Mouse (Mus musculus) G1E (cell line): ENCODE results near the gene Gm21731.
"Not testable (repeated sequence)": the region's sequence is repeated elsewhere in the genome, so short reads cannot be mapped to it uniquely, and the experiment has no call there.

Source experiments
- CTCF ChIP-seq: IDR thresholded peaks from 2 replicates; pipeline ENCODE4 v1.5.1; 2012; ENCODE audit warnings: low read depth, low read length, inconsistent platforms, mixed read lengths
- GATA1 ChIP-seq: IDR thresholded peaks from 2 replicates; pipeline ENCODE4 v1.6.1; 2012; ENCODE audit warnings: borderline replicate concordance, low read length, inconsistent platforms, mixed read lengths
- TAL1 ChIP-seq: conservative IDR thresholded peaks from 2 replicates; pipeline ENCODE4 v1.6.1; 2012; ENCODE audit warnings: low read depth, low read length, inconsistent platforms, mixed read lengths

DNA sequence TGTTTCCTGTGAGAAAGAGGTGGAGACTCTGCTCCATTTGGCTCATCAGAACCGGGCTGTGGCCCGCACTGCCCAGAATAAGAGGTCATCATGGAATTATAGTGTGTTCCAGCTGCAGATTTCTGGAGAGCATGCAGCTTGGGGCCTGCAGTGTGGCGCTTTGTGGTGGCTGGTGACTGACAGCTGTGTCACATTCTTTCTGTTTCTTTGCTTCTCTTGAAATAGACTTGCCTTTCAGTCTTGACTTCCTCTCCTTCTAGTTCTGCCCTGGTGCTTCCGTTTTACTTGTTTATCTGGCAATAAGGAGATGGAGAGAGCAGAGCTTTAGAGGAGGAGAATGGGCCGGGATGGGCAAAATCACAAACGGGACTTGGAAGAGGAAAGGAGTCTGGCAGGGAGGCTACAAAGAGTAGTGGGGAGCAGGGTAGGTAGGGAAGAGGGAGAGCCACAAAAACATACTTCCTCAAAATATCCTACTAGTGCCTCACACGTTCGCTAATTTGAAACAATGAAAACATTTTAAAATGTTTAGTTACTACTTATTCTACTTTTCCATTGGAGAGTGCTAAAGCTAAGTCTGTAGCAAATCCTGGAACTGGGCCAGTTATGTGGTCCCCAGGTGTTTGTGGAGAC, 42.6 kb upstream of the Gm21731 start:
- TF ChIP-seq TAL1, CTCF, GATA1: not testable (repeated sequence)
